Mouse (Mus musculus) hindlimb bud, embryonic 11.5 days (tissue): ENCODE data around the gene Bri3.

Source experiments
- DNase-seq: peaks from one replicate; pipeline ENCODE4 v3.0.0-alpha.2; 2012; ENCODE audit warnings: low read depth, low spot score; ENCODE audit errors: extremely low spot score

Bri3 gene

GRCm38 (mm10) chr5:144232531-144232930 lies 11.7 kb upstream of the Bri3 start:
- DNase-seq: no peak

GRCm38 (mm10) chr5:144234222-144234621 lies 10.0 kb upstream of the Bri3 start:
- no peak for DNase-seq

GRCm38 (mm10) chr5:144234714-144235113 lies 9.5 kb upstream of the Bri3 start:
- no peak for DNase-seq

GRCm38 (mm10) chr5:144238969-144239368 lies 5.3 kb upstream of the Bri3 start:
- DNase-seq: no peak

- DNase-seq: no peak
These were observed 1.4 kb downstream of the Bri3 start for GRCm38 (mm10) chr5:144245592-144245991.

GRCm38 (mm10) chr5:144246669-144247068 lies 2.4 kb downstream of the Bri3 start:
- no peak for DNase-seq

- no peak for DNase-seq
These were observed 3.1 kb downstream of the Bri3 start for GRCm38 (mm10) chr5:144247307-144247706.

- no peak for DNase-seq
These were observed 3.8 kb downstream of the Bri3 start for GRCm38 (mm10) chr5:144247906-144248585.

GRCm38 (mm10) chr5:144249871-144250270 lies 5.6 kb downstream of the Bri3 start:
- no peak for DNase-seq

GRCm38 (mm10) chr5:144251876-144252577 lies 7.8 kb downstream of the Bri3 start:
- DNase-seq: no peak

GRCm38 (mm10) chr5:144253212-144253611 lies 9.0 kb downstream of the Bri3 start:
- DNase-seq: no peak

GRCm38 (mm10) chr5:144254122-144254810 lies 10.0 kb downstream of the Bri3 start:
- no peak for DNase-seq

GRCm38 (mm10) chr5:144254811-144255631 lies 10.8 kb downstream of the Bri3 start:
- DNase-seq: no peak

GRCm38 (mm10) chr5:144255632-144256540 lies 11.6 kb downstream of the Bri3 start:
- DNase-seq: no peak

- no peak for DNase-seq
These were observed 12.3 kb downstream of the Bri3 start for GRCm38 (mm10) chr5:144256541-144256870.

- DNase-seq: no peak
These were observed 12.7 kb downstream of the Bri3 start for GRCm38 (mm10) chr5:144256888-144257287.

GRCm38 (mm10) chr5:144257451-144258110 lies 13.3 kb downstream of the Bri3 start:
- DNase-seq: no peak

GRCm38 (mm10) chr5:144258131-144258611 lies 13.9 kb downstream of the Bri3 start:
- DNase-seq: no peak

- DNase-seq: no peak
These were observed 14.4 kb downstream of the Bri3 start for GRCm38 (mm10) chr5:144258687-144259086.

- no peak for DNase-seq
These were observed 15.0 kb downstream of the Bri3 start for GRCm38 (mm10) chr5:144259228-144259627.
